Mouse (Mus musculus) bone marrow macrophage, adult 2 months (primary cell): ENCODE results near the gene Vat1l. TPM values are rescaled to one million over a fixed set of nuclear protein-coding genes. Genes with fewer than 3 reads are reported as not detected.

Experiments
- H3K27ac ChIP-seq: 2 replicates; pipeline ENCODE4 v1.5.1; 2012; ENCODE audit warnings: low read depth, low read length; ENCODE audit not compliant: insufficient read depth
- H3K4me1 ChIP-seq: 2 replicates; pipeline ENCODE4 v1.6.1; 2012; ENCODE audit warnings: low read length; ENCODE audit not compliant: control insufficient read depth, insufficient read depth
- H3K4me3 ChIP-seq: 2 replicates; pipeline ENCODE4 v1.5.1; 2012; ENCODE audit warnings: mild to moderate bottlenecking, low read length, moderate library complexity; ENCODE audit not compliant: insufficient read depth
- CTCF ChIP-seq: IDR thresholded peaks from 2 replicates; pipeline ENCODE4 v1.5.1; 2012; ENCODE audit warnings: low read depth, mild to moderate bottlenecking, low read length, moderate library complexity
- POLR2A ChIP-seq: IDR thresholded peaks from 2 replicates; pipeline ENCODE4 v1.6.1; 2012; ENCODE audit warnings: mild to moderate bottlenecking, low read depth, low read length, borderline replicate concordance
- polyA plus RNA-seq: library from polyadenylated mRNA; stranded (reverse); fragments of >200 nt; gene quantifications from 2 replicates; pipeline ENCODE4 v1.2.4, GENCODE M21; 2012; ENCODE audit not compliant: missing spikeins, insufficient read depth, insufficient read length

Gene Vat1l
- polyA plus RNA-seq, 1 experiment = not detected

DNA sequence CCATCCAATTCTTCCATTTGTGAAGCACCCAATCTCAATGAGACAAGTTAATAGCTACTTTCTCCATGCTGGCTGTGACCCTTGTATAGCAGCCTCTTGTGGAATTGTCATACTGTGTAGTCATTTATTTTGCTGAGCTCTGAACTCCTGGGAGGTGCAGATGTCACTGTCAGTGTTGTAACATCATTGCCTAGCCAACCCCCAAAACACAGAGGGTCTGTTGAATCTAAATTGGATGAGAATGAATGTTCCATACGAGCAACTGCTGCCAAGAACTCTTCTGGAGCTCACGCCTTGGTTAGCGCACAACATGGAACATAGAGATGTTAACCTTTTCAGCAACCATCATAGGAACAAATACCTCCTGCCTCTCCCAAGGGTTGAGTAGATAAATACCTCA lies 15.4 kb downstream of the Vat1l start:
- TF ChIP-seq POLR2A (no peak), CTCF (no peak)

GRCm38 (mm10) chr8:114222001-114222400 lies 16.6 kb downstream of the Vat1l start:
- Histone ChIP-seq H3K4me3 (no peak overlapping the region), H3K4me1 (no peaks in the 10 kb centered on the region), H3K27ac (no peak overlapping the region)
- TF ChIP-seq POLR2A = no peak
- no peak for TF ChIP-seq CTCF

More for the DNA sequence above, 15.4 kb downstream of the Vat1l start:
- H3K4me1 ChIP-seq = no peaks in the 10 kb centered on the region
- H3K27ac ChIP-seq = no peak overlapping the region
- no peak overlapping the region for H3K4me3 ChIP-seq

DNA sequence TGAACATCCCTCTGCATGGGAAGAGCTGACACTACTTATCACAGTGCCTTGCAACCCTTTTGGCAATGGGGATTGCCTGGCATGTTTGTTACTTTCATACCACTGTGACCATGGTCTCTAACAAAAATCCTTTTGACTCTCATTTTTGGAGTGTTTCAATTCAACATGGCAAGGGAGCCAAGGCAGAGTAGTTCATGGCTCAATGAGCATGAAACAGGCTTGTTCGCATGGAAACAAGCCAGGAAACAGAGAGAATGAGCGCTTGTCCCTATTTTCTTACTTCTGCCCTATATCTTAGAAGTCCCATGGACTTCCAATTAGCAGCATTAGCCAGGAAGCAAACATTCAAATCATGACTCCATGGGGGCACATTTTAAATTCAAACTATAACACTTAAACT lies 18.6 kb downstream of the Vat1l start:
- Histone ChIP-seq H3K4me3 (no peak overlapping the region), H3K4me1 (no peaks in the 10 kb centered on the region), H3K27ac (no peak overlapping the region)
- TF ChIP-seq POLR2A (no peak), CTCF (no peak)

DNA sequence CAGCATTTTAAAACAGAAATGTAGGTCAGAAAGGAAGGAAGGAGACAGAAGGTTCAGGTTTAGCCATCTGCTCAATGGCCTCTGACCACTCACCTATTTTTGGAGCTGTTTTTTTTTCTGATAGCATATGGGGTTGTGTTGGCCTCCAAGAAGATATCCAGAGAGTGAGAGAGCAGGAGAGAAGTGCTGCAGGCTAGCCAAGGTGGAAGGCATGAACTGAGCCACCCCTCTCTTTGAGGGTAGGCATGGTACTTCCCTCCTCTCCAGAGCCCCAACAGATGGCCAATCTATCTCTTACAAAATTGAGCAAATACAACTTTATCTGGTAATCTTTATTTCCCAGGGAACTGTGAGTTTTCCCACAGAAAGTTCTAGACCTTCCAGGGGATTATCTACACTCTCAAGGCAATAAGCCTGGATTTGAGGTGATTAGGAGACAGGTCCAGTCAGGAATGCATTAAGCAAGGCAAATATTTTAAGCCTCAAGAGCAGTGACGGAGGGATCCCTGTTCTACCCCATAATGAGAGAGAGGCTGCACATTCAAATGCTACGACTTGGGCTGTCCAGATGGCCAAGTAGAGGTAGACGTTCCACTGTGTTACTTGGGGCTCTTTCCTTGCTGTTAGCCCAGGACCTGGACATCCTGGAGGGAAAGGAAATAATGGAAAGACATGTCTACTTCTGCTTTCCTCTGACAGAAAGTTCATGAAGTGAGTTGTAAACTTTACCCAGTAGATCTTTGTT lies 46.1 kb downstream of the Vat1l start:
- Histone ChIP-seq H3K4me3 (no peak overlapping the region), H3K4me1 (no peaks in the 10 kb centered on the region), H3K27ac (no peak overlapping the region)
- TF ChIP-seq POLR2A (no peak), CTCF (no peak)

- Histone ChIP-seq H3K4me1 (no peaks in the 10 kb centered on the region), H3K27ac (no peak overlapping the region), H3K4me3 (no peak overlapping the region)
- TF ChIP-seq POLR2A (no peak), CTCF (no peak)
These were observed 53.3 kb downstream of the Vat1l start for GRCm38 (mm10) chr8:114258685-114259084.

DNA sequence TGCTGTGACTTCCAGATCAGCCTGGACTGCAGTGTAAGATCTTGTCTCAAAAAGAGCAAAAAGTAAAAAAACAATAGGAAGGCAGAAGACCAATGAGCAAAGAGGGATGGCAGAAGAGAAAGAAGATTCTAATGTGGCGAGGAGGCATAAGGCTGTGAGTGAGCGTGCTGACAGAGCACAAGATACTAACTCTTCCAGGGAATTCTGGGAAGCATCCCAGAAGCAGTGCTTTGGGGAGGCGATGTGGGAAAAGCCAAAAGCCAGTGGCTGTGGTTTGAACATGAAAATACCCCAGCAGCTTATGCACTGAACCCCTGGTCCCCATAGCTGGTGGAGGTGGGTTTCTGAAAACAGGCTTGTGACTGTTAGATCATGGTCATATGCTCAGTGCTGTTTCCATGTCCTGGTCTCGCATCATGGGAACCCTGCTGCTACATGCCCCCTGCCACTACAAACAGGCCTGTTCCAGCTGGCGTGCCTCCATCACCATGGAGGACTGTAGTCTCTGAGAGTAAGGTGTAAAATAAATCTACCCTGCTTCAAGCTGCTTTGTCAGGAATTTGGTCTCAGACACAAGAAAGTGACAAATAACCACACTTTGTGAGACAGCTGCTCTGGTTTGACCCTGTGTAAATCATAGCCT lies 54.4 kb downstream of the Vat1l start:
- TF ChIP-seq CTCF (no peak), POLR2A (no peak)
- no peak overlapping the region for H3K27ac ChIP-seq
- H3K4me3 ChIP-seq = no peak overlapping the region
- H3K4me1 ChIP-seq = no peaks in the 10 kb centered on the region

- no peak overlapping the region for H3K4me3 ChIP-seq
- TF ChIP-seq CTCF = no peak
- TF ChIP-seq POLR2A = no peak
- H3K27ac ChIP-seq = no peak overlapping the region
- H3K4me1 ChIP-seq = no peaks in the 10 kb centered on the region
These were observed 56.9 kb downstream of the Vat1l start for GRCm38 (mm10) chr8:114262331-114262730.

GRCm38 (mm10) chr8:114274558-114274957 lies 69.1 kb downstream of the Vat1l start:
- Histone ChIP-seq H3K27ac (no peak overlapping the region), H3K4me3 (no peak overlapping the region), H3K4me1 (no peaks in the 10 kb centered on the region)
- no peak for TF ChIP-seq POLR2A
- TF ChIP-seq CTCF = no peak

GRCm38 (mm10) chr8:114281101-114281500 lies 75.7 kb downstream of the Vat1l start:
- TF ChIP-seq POLR2A = no peak
- no peak overlapping the region for H3K4me3 ChIP-seq
- H3K4me1 ChIP-seq = no peaks in the 10 kb centered on the region
- H3K27ac ChIP-seq = no peak overlapping the region
